Mouse (Mus musculus) embryonic facial prominence, embryonic 15.5 days (tissue): ENCODE data around the gene 4930595D18Rik. TPM values are rescaled to one million over a fixed set of nuclear protein-coding genes. Genes with fewer than 3 reads are reported as not detected.

Source experiments
- ATAC-seq: fragments of 200-750 bp; cut with Nextera tagmentation; 2 replicates; pipeline ENCODE4 v1.8.0; 2017; ENCODE audit warnings: low read depth, moderate TSS enrichment; ENCODE audit not compliant: insufficient number of reproducible peaks, low FRiP score, low TSS enrichment
- H3K27ac ChIP-seq: fragments of 300-500 bp; sonication (generic); replicated peaks from 2 replicates; pipeline ENCODE4 v1.5.1; 2015; ENCODE audit warnings: mild to moderate bottlenecking, inconsistent platforms
- H3K27me3 ChIP-seq: fragments of 300-500 bp; sonication (generic); 2 replicates; pipeline ENCODE4 v1.6.1; 2015; ENCODE audit warnings: inconsistent platforms
- H3K36me3 ChIP-seq: fragments of 300-500 bp; sonication (generic); 2 replicates; pipeline ENCODE4 v1.6.1; 2015; ENCODE audit warnings: mild to moderate bottlenecking, inconsistent platforms
- H3K4me1 ChIP-seq: fragments of 300-500 bp; sonication (generic); 2 replicates; pipeline ENCODE4 v1.6.1; 2015; ENCODE audit warnings: inconsistent platforms
- H3K4me2 ChIP-seq: fragments of 300-500 bp; sonication (generic); replicated peaks from 2 replicates; pipeline ENCODE4 v1.6.1; 2015; ENCODE audit warnings: mild to moderate bottlenecking, inconsistent platforms
- H3K4me3 ChIP-seq: fragments of 300-500 bp; sonication (generic); replicated peaks from 2 replicates; pipeline ENCODE4 v1.5.1; 2015; ENCODE audit warnings: mild to moderate bottlenecking, inconsistent platforms
- H3K9ac ChIP-seq: fragments of 300-500 bp; sonication (generic); 2 replicates; pipeline ENCODE4 v1.6.1; 2015; ENCODE audit warnings: inconsistent platforms
- H3K9me3 ChIP-seq: fragments of 300-500 bp; sonication (generic); replicated peaks from 2 replicates; pipeline ENCODE4 v1.6.1; 2016; ENCODE audit warnings: inconsistent platforms
- WGBS: fragments of 180-500 bp; shearing (Covaris S2); methylation state at CpG from one replicate; pipeline ENCODE4 v1.1.7; 2015; 5-methylcytosine and 5-hydroxymethylcytosine counted together
- polyA plus RNA-seq: library from polyadenylated mRNA; unstranded; fragments of >200 nt; fragmentation: Nextera tagmentation; extraction: Ambion mirVana; gene quantifications from 2 replicates; pipeline ENCODE4 v1.2.1, GENCODE M21; 2015

4930595D18Rik gene
- polyA plus RNA-seq, 1 experiment from 2014 or later = not detected

- Histone ChIP-seq H3K4me1 (peaks cover 12% of the 10 kb centered on the region; the same call in 1 of the 2 replicates), H3K4me3 (no peak overlapping the region), H3K27me3 (no peaks in the 10 kb centered on the region), H3K4me2 (no peak overlapping the region), H3K36me3 (no peaks in the 10 kb centered on the region), H3K9me3 (no peaks in the 10 kb centered on the region), H3K9ac (no peak overlapping the region), H3K27ac (peak overlapping the region; percentile 39; the same call in 1 of the 2 replicates)
- ATAC-seq = no peak
- WGBS = 61% methylated on average over 19 of the region's 19 CpGs
Observed at GRCm38 (mm10) chr12:111134791-111135733, 49.2 kb downstream of the 4930595D18Rik start.

GRCm38 (mm10) chr12:111134169-111134568 lies 50.1 kb downstream of the 4930595D18Rik start:
- Histone ChIP-seq H3K4me3 (no peak overlapping the region), H3K4me1 (peaks cover 12% of the 10 kb centered on the region; the same call in 1 of the 2 replicates), H3K4me2 (no peak overlapping the region), H3K9me3 (no peaks in the 10 kb centered on the region), H3K27ac (no peak overlapping the region; the same call in 1 of the 2 replicates), H3K9ac (no peak overlapping the region), H3K27me3 (no peaks in the 10 kb centered on the region), H3K36me3 (no peaks in the 10 kb centered on the region)
- no peak for ATAC-seq
- WGBS = 79% methylated on average over 7 of the region's 7 CpGs

GRCm38 (mm10) chr12:111125666-111126065 lies 58.6 kb downstream of the 4930595D18Rik start:
- Histone ChIP-seq H3K27me3 (no peaks in the 10 kb centered on the region), H3K9me3 (no peaks in the 10 kb centered on the region), H3K4me2 (no peak overlapping the region), H3K27ac (no peak overlapping the region), H3K36me3 (no peaks in the 10 kb centered on the region), H3K4me3 (no peak overlapping the region), H3K9ac (no peak overlapping the region), H3K4me1 (no peaks in the 10 kb centered on the region)
- no peak for ATAC-seq
- WGBS = 66% methylated on average over 6 of the region's 6 CpGs

GRCm38 (mm10) chr12:111124601-111125260 lies 59.6 kb downstream of the 4930595D18Rik start:
- no peak for ATAC-seq
- no peaks in the 10 kb centered on the region for H3K9me3 ChIP-seq
- WGBS = 76% methylated on average over 14 of the region's 14 CpGs
- H3K9ac ChIP-seq = no peak overlapping the region
- H3K4me1 ChIP-seq = no peaks in the 10 kb centered on the region
- H3K4me3 ChIP-seq = no peak overlapping the region
- H3K4me2 ChIP-seq = no peak overlapping the region
- H3K36me3 ChIP-seq = 0 out of 2 replicates have a peak, but pooled peaks cover 1% of the 10 kb centered on the region
- no peaks in the 10 kb centered on the region for H3K27me3 ChIP-seq
- H3K27ac ChIP-seq = no peak overlapping the region

- no peaks in the 10 kb centered on the region for H3K27me3 ChIP-seq
- ATAC-seq = no peak
- no peak overlapping the region for H3K4me2 ChIP-seq
Observed at GRCm38 (mm10) chr12:111122332-111122852, 61.9 kb downstream of the 4930595D18Rik start.

GRCm38 (mm10) chr12:111120976-111121645 lies 63.2 kb downstream of the 4930595D18Rik start:
- H3K4me2 ChIP-seq = no peak overlapping the region
- WGBS = 88% methylated on average over 9 of the region's 9 CpGs
- no peaks in the 10 kb centered on the region for H3K27me3 ChIP-seq
- no peak overlapping the region for H3K4me3 ChIP-seq
- no peaks in the 10 kb centered on the region for H3K9me3 ChIP-seq
- peaks cover 37% of the 10 kb centered on the region for H3K36me3 ChIP-seq
- no peak for ATAC-seq
- no peaks in the 10 kb centered on the region for H3K4me1 ChIP-seq
- H3K9ac ChIP-seq = no peak overlapping the region
- no peak overlapping the region for H3K27ac ChIP-seq

More at GRCm38 (mm10) chr12:111122332-111122852, 61.9 kb downstream of the 4930595D18Rik start:
- Histone ChIP-seq H3K4me3 (no peak overlapping the region), H3K9me3 (no peaks in the 10 kb centered on the region), H3K4me1 (no peaks in the 10 kb centered on the region), H3K36me3 (peaks cover 24% of the 10 kb centered on the region), H3K9ac (no peak overlapping the region), H3K27ac (no peak overlapping the region)

GRCm38 (mm10) chr12:111119506-111120085 lies 64.7 kb downstream of the 4930595D18Rik start:
- Histone ChIP-seq H3K27ac (no peak overlapping the region), H3K9me3 (no peaks in the 10 kb centered on the region), H3K4me3 (no peak overlapping the region), H3K27me3 (no peaks in the 10 kb centered on the region), H3K9ac (no peak overlapping the region), H3K4me2 (no peak overlapping the region), H3K36me3 (peaks cover 48% of the 10 kb centered on the region), H3K4me1 (no peaks in the 10 kb centered on the region)
- 92% methylated on average over 5 of the region's 5 CpGs for WGBS
- no peak for ATAC-seq

GRCm38 (mm10) chr12:111114593-111114992 lies 69.7 kb downstream of the 4930595D18Rik start:
- Histone ChIP-seq H3K9me3 (no peaks in the 10 kb centered on the region), H3K4me1 (no peaks in the 10 kb centered on the region), H3K9ac (no peak overlapping the region), H3K36me3 (peaks cover 85% of the 10 kb centered on the region), H3K27ac (no peak overlapping the region), H3K4me2 (no peak overlapping the region), H3K4me3 (no peak overlapping the region), H3K27me3 (no peaks in the 10 kb centered on the region)
- ATAC-seq = no peak
- WGBS = 89% methylated on average over 5 of the region's 5 CpGs

- Histone ChIP-seq H3K27me3 (no peaks in the 10 kb centered on the region), H3K9ac (no peak overlapping the region), H3K4me2 (no peak overlapping the region), H3K4me1 (no peaks in the 10 kb centered on the region), H3K36me3 (peaks cover 82% of the 10 kb centered on the region), H3K9me3 (no peaks in the 10 kb centered on the region), H3K27ac (no peak overlapping the region), H3K4me3 (no peak overlapping the region)
- 89% methylated on average over 8 of the region's 8 CpGs for WGBS
- no peak for ATAC-seq
Observed at GRCm38 (mm10) chr12:111111176-111111575, 73.1 kb downstream of the 4930595D18Rik start.
